Mouse (Mus musculus) small intestine, adult 2 months (tissue): Measurements from ENCODE around the gene Rtn4r.

Experiments
- CTCF ChIP-seq: fragments of 200-500 bp; IDR thresholded peaks from 2 replicates; pipeline ENCODE4 v1.5.1; 2012; ENCODE audit warnings: low read depth, mild to moderate bottlenecking, control low read depth, inconsistent platforms, low read length, moderate library complexity, mixed read lengths; ENCODE audit not compliant: insufficient replicate concordance, insufficient read length; ENCODE audit errors: extremely low read depth
- POLR2A ChIP-seq: fragments of 200-500 bp; IDR thresholded peaks from 2 replicates; pipeline ENCODE4 v1.6.1; 2012; ENCODE audit warnings: low read depth, mild to moderate bottlenecking, control low read depth, inconsistent platforms, low read length, moderate library complexity

DNA sequence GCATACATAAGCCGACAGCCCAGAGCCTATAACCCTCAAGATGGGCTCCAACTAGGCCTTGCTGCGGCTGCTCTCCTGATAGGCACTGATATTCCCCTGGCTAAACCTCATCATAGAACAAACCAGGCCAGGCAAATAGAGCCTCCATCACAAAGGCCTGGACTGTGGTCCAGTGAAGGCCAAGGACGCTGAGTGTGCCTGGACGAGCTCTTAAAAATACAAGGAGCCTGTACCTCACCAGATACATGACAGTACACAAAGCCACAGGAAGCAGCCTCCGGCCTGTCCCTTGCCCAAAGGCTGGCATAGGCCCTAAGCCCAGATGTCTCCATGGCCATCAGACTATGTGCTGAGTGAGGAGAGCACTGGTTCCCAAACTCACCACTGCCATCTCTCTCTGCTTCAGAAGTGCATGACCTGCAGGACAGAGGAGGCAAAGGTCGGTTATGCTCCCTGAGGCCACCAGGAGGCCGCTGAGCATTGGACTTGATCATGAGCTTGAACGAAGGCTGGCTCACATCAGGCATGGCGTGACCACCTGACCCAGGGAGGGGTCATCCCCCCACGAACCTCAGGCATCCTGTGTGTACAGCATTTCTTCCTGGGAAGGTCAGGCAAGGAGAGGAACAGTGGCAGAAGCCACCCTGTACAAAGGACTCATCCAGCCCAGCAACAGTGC lies 46.2 kb upstream of the Rtn4r start:
- TF ChIP-seq CTCF (no peak), POLR2A (no peak)
